Mouse (Mus musculus): Measurements from ENCODE around the gene Ank2. TPM values are rescaled to one million over a fixed set of nuclear protein-coding genes. Genes with fewer than 3 reads are reported as not detected.
A peak's percentile ranks its signal among the peaks of the same experiment; 100 is the strongest.

The Ank2 gene
- polyA plus RNA-seq (2014; fragmentation: Nextera tagmentation; extraction: Ambion mirVana) = 49.4 and 49.5 TPM in 2 replicates

DNA sequence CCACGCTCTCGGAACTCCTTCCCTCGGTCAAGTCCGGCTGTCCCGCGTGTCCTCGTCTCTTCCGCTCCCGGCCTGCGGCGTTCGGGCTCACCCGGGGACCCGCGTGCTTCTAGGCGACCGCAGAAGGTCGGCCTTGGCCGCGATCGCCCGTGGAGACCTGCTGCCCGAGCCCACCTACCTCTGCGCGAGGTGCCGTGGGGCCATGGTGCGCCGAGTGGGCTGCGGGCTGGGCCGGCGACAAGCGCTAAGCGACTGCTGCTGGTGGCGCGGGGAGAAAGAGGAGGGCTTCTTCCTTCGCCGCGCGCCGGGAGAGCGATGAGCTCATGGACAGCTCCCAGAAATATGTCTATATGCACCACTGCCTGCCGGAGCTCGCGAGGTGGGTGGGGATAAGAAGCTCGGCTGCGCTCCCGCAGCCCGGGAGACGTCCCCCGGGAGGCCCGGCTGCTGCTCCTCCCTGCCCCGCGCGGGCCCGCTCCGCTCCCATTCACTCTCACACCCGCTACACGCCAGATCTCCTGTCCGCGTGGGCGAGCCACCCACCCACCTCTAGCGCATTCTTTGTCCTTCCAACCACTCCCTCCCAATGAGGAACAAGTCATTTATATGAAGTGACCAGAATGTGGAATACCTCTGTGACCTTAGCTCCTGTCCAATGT lies at the start of gene Ank2:
Ank2 (minus strand) TSS at position 609 of the 659 bp plus-strand sequence.
- ATAC-seq (ENCODE audit: insufficient number of reproducible peaks, insufficient read depth, low FRiP score, low read depth) = peak; percentile 64
- Histone ChIP-seq H3K4me3 (ENCODE audit: control insufficient read depth in 1 of 2, insufficient read depth in 1 of 2, low read depth in 1 of 2, low read length in 2 of 2) (peak within 1 kb of the TSS; percentile 61 to 62), H3K9ac (ENCODE audit: low read length) (peak within 1 kb of the TSS; percentile 81), H3K4me1 (ENCODE audit: control insufficient read depth in 2 of 2, insufficient read depth in 2 of 2, low read length in 2 of 2) (peaks cover 4 to 8% of the 10 kb centered on the region in 2 experiments), H3K36me3 (ENCODE audit: control insufficient read depth, insufficient read depth, low read length) (no peaks in the 10 kb centered on the region), H3K9me3 (ENCODE audit: control insufficient read depth, low read length) (no peaks in the 10 kb centered on the region), H3K27me3 (ENCODE audit: control insufficient read depth, insufficient read depth, low read length) (peaks cover 7% of the 10 kb centered on the region; the same call in 1 of the 2 replicates), H3K4me2 (ENCODE audit: low read length) (peak within 1 kb of the TSS; percentile 97), H3K27ac (replicated peaks in 1 of 2; ENCODE audit: control insufficient read depth in 1 of 2, insufficient read depth in 1 of 2, low read depth in 2 of 2, low read length in 2 of 2) (peak within 1 kb of the TSS in 1 of 2 experiments; percentile 31; a peak in 1 of 4 replicates)
- WGBS = under 1% methylated on average over 62 of the region's 62 CpGs

DNA sequence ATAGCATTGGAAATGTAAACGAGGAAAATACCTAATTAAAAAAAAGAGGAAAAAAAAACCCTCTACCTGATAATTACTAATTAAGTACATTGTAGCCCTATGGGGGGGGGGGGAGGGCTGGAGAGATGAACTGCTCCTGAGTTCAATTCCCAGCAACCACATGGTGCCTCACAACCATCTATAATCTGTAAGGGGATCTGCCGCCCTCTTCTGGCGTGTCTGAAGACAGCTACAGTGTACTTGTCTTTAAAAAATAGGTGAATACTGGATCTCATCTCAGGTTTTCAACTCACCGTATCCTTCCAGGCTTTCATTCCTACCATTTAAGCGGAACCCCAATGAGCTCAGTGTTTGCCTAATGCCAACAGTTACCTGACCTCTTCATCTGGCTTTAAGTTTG lies 48.7 kb upstream of the Ank2 start:
- no peak for ATAC-seq (ENCODE audit: insufficient number of reproducible peaks, insufficient read depth, low FRiP score, low read depth)
- H3K27me3 ChIP-seq (ENCODE audit: control insufficient read depth, insufficient read depth, low read length) = no peaks in the 10 kb centered on the region
- H3K4me1 ChIP-seq (ENCODE audit: control insufficient read depth in 2 of 2, insufficient read depth in 2 of 2, low read length in 2 of 2) = peaks cover 0 to 4% of the 10 kb centered on the region in 2 experiments; a peak in 1 of 4 replicates
- 44% methylated on average over 5 of the region's 5 CpGs for WGBS
- H3K4me3 ChIP-seq (ENCODE audit: control insufficient read depth in 1 of 2, insufficient read depth in 1 of 2, low read depth in 1 of 2, low read length in 2 of 2) = no peak overlapping the region
- H3K36me3 ChIP-seq (ENCODE audit: control insufficient read depth, insufficient read depth, low read length) = peaks cover 44% of the 10 kb centered on the region
- no peak overlapping the region for H3K27ac ChIP-seq (replicated peaks in 1 of 2; ENCODE audit: control insufficient read depth in 1 of 2, insufficient read depth in 1 of 2, low read depth in 2 of 2, low read length in 2 of 2)
- no peaks in the 10 kb centered on the region for H3K9me3 ChIP-seq (ENCODE audit: control insufficient read depth, low read length)
- no peak overlapping the region for H3K9ac ChIP-seq (ENCODE audit: low read length)
- H3K4me2 ChIP-seq (ENCODE audit: low read length) = no peak overlapping the region

DNA sequence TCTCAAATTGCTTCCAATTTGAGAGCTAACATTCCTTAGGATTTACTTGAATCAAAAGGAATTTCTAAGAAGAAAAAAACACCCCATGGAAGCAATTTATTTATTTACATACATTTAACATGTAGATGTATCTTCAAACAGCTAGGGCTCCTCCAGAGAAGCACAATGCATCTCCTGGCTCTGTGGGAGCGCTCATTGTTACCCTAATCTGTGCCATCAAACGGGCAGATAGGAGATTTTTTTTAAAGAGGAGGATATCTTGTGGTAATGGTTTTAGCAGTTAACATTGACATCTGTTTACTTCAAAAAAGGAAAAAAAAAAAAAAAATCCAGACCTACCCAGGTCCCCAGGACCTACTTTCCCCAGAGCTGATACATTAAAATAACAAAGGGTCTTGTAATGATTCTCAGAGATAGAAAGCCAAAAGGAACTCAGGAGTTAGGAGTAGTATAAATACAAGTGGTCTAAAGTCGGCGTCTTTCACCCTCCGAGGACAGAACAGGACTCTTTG lies 45.5 kb upstream of the Ank2 start:
- Histone ChIP-seq H3K4me2 (ENCODE audit: low read length) (no peak overlapping the region), H3K36me3 (ENCODE audit: control insufficient read depth, insufficient read depth, low read length) (peaks cover 72% of the 10 kb centered on the region), H3K27ac (replicated peaks in 1 of 2; ENCODE audit: control insufficient read depth in 1 of 2, insufficient read depth in 1 of 2, low read depth in 2 of 2, low read length in 2 of 2) (no peak overlapping the region), H3K27me3 (ENCODE audit: control insufficient read depth, insufficient read depth, low read length) (no peaks in the 10 kb centered on the region), H3K4me1 (ENCODE audit: control insufficient read depth in 2 of 2, insufficient read depth in 2 of 2, low read length in 2 of 2) (no peaks in the 10 kb centered on the region), H3K9me3 (ENCODE audit: control insufficient read depth, low read length) (no peaks in the 10 kb centered on the region), H3K4me3 (ENCODE audit: control insufficient read depth in 1 of 2, insufficient read depth in 1 of 2, low read depth in 1 of 2, low read length in 2 of 2) (no peak overlapping the region), H3K9ac (ENCODE audit: low read length) (no peak overlapping the region)
- whole genome bisulfite sequencing = 34% methylated on average over 5 of the region's 5 CpGs
- ATAC-seq (ENCODE audit: insufficient number of reproducible peaks, insufficient read depth, low FRiP score, low read depth) = no peak

DNA sequence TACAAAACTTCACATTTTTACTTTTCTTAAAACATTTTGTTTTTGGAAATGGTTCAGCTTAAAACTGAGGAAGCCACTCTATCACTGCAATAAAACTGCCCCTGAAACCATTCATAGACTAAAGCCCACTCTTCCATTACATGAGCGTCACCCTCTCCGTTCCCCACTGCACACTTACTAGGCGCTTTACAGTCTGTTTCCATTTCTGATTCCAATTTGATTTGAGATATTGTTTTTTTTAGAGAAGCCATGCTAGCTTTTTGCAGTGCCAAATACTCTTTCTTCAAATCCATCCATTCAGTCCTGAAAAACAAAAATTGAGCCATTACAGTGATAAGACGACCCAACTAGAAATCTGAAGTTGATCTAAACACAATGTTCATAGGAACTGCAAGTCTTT lies 44.8 kb upstream of the Ank2 start:
- WGBS = 81% methylated on average over 4 of the region's 4 CpGs
- Histone ChIP-seq H3K36me3 (ENCODE audit: control insufficient read depth, insufficient read depth, low read length) (peaks cover 73% of the 10 kb centered on the region), H3K27me3 (ENCODE audit: control insufficient read depth, insufficient read depth, low read length) (no peaks in the 10 kb centered on the region), H3K4me3 (ENCODE audit: control insufficient read depth in 1 of 2, insufficient read depth in 1 of 2, low read depth in 1 of 2, low read length in 2 of 2) (no peak overlapping the region), H3K4me1 (ENCODE audit: control insufficient read depth in 2 of 2, insufficient read depth in 2 of 2, low read length in 2 of 2) (no peaks in the 10 kb centered on the region), H3K9ac (ENCODE audit: low read length) (no peak overlapping the region), H3K27ac (replicated peaks in 1 of 2; ENCODE audit: control insufficient read depth in 1 of 2, insufficient read depth in 1 of 2, low read depth in 2 of 2, low read length in 2 of 2) (no peak overlapping the region), H3K4me2 (ENCODE audit: low read length) (no peak overlapping the region), H3K9me3 (ENCODE audit: control insufficient read depth, low read length) (no peaks in the 10 kb centered on the region)
- ATAC-seq (ENCODE audit: insufficient number of reproducible peaks, insufficient read depth, low FRiP score, low read depth) = no peak

DNA sequence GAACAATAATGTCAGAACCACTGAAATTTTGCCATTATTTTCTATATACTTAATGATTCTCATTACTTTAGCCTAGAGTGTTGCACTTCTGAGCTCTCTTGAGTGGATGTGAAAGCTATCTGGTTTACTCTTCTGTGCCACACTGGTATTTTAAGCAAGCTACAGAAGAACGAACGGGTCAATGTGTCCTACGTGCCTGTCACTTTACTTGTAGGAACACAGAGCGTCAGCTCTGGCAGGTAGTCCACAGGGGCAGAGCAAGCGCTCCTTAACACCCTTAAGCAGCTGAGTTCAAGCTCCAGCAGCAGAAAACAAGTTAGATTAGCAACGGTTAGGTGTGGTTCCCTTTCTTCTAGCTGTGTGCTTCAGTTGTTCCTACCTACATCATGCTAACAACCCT lies 40.0 kb upstream of the Ank2 start:
- 43% methylated on average over 6 of the region's 6 CpGs for WGBS
- Histone ChIP-seq H3K9ac (ENCODE audit: low read length) (no peak overlapping the region), H3K4me1 (ENCODE audit: control insufficient read depth in 2 of 2, insufficient read depth in 2 of 2, low read length in 2 of 2) (no peaks in the 10 kb centered on the region), H3K4me3 (ENCODE audit: control insufficient read depth in 1 of 2, insufficient read depth in 1 of 2, low read depth in 1 of 2, low read length in 2 of 2) (no peak overlapping the region), H3K36me3 (ENCODE audit: control insufficient read depth, insufficient read depth, low read length) (peaks cover 71% of the 10 kb centered on the region), H3K4me2 (ENCODE audit: low read length) (no peak overlapping the region), H3K9me3 (ENCODE audit: control insufficient read depth, low read length) (no peaks in the 10 kb centered on the region), H3K27ac (replicated peaks in 1 of 2; ENCODE audit: control insufficient read depth in 1 of 2, insufficient read depth in 1 of 2, low read depth in 2 of 2, low read length in 2 of 2) (0 out of 4 replicates have a peak overlapping the region, but pooled peaks of 1 of the 2 experiments have one; percentile 30), H3K27me3 (ENCODE audit: control insufficient read depth, insufficient read depth, low read length) (no peaks in the 10 kb centered on the region)
- peak; percentile 66 for ATAC-seq (ENCODE audit: insufficient number of reproducible peaks, insufficient read depth, low FRiP score, low read depth)

DNA sequence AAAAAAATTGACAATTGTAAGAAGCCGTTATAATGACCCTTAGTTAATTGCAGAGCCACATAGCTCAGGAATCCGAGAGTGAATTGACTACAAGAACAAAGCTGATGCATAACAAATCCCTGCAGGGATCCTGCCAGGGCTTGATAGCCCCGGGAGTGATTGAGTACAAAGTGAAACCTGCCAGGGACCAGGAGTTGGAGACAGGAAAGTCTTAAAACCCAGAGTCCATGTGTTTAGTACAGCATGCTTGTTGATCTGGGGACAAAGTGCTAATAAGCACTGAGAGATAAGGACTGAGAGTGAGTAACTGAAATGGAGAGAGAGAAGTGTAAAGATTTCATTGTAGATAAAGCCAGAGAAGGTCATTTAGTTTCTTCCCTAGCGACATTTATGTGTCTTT lies 31.1 kb upstream of the Ank2 start:
- WGBS = 9% methylated on average over 4 of the region's 4 CpGs
- Histone ChIP-seq H3K4me2 (ENCODE audit: low read length) (peak overlapping the region; percentile 14; the same call in 1 of the 2 replicates), H3K4me3 (ENCODE audit: control insufficient read depth in 1 of 2, insufficient read depth in 1 of 2, low read depth in 1 of 2, low read length in 2 of 2) (no peak overlapping the region), H3K4me1 (ENCODE audit: control insufficient read depth in 2 of 2, insufficient read depth in 2 of 2, low read length in 2 of 2) (peaks cover 6 to 13% of the 10 kb centered on the region in 2 experiments; a peak in 3 of 4 replicates), H3K9me3 (ENCODE audit: control insufficient read depth, low read length) (no peaks in the 10 kb centered on the region), H3K36me3 (ENCODE audit: control insufficient read depth, insufficient read depth, low read length) (no peaks in the 10 kb centered on the region), H3K27me3 (ENCODE audit: control insufficient read depth, insufficient read depth, low read length) (no peaks in the 10 kb centered on the region), H3K9ac (ENCODE audit: low read length) (no peak overlapping the region; the same call in 1 of the 2 replicates), H3K27ac (replicated peaks in 1 of 2; ENCODE audit: control insufficient read depth in 1 of 2, insufficient read depth in 1 of 2, low read depth in 2 of 2, low read length in 2 of 2) (no peak overlapping the region)
- ATAC-seq (ENCODE audit: insufficient number of reproducible peaks, insufficient read depth, low FRiP score, low read depth) = no peak

DNA sequence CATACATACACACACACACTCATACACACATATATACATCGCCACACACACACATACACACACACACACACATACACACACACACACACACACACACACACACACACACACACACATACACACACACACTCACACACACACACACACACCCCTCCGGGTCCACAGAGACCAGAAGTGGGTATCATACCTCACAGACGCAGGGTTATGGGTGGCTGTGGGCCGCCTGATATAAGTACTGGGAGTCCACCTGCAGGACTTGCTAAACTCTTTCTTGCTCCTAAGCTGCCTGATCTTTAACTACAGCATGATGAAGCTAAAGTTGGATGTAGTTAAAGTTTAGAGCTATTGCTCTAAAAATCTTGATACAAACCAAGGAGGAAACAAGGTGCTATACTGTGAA lies 30.7 kb upstream of the Ank2 start:
- Histone ChIP-seq H3K27ac (replicated peaks in 1 of 2; ENCODE audit: control insufficient read depth in 1 of 2, insufficient read depth in 1 of 2, low read depth in 2 of 2, low read length in 2 of 2) (no peak overlapping the region), H3K27me3 (ENCODE audit: control insufficient read depth, insufficient read depth, low read length) (no peaks in the 10 kb centered on the region), H3K4me1 (ENCODE audit: control insufficient read depth in 2 of 2, insufficient read depth in 2 of 2, low read length in 2 of 2) (peaks cover 6 to 13% of the 10 kb centered on the region in 2 experiments; a peak in 3 of 4 replicates), H3K4me3 (ENCODE audit: control insufficient read depth in 1 of 2, insufficient read depth in 1 of 2, low read depth in 1 of 2, low read length in 2 of 2) (no peak overlapping the region), H3K9ac (ENCODE audit: low read length) (no peak overlapping the region), H3K4me2 (ENCODE audit: low read length) (no peak overlapping the region), H3K9me3 (ENCODE audit: control insufficient read depth, low read length) (no peaks in the 10 kb centered on the region), H3K36me3 (ENCODE audit: control insufficient read depth, insufficient read depth, low read length) (no peaks in the 10 kb centered on the region)
- 77% methylated on average over 4 of the region's 4 CpGs for WGBS
- ATAC-seq (ENCODE audit: insufficient number of reproducible peaks, insufficient read depth, low FRiP score, low read depth) = no peak

Data from heart, embryonic 14.5 days (tissue).